Mouse (Mus musculus): ENCODE data around the gene Ap5b1.

Ap5b1 gene

DNA sequence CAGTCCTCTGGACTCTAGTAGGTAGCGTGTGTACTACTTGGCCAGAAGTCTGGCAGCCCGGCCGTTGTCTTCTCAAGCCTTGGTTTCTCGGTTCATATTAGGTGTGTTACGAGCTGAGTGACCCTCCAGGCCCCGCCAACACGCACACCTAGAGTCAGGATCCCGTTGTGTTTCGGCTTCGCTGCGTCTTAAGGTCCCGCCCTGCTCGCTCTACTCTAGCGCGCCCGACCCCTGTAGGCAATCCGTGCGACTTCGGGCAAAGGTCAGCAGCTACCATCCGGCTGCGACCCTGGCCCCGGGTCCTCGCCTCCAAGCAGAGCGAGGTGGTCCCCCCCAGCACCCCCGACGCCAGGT is 668 bp upstream of the Ap5b1 start:
- no peak for DNase-seq (ENCODE audit: low spot score)

DNA sequence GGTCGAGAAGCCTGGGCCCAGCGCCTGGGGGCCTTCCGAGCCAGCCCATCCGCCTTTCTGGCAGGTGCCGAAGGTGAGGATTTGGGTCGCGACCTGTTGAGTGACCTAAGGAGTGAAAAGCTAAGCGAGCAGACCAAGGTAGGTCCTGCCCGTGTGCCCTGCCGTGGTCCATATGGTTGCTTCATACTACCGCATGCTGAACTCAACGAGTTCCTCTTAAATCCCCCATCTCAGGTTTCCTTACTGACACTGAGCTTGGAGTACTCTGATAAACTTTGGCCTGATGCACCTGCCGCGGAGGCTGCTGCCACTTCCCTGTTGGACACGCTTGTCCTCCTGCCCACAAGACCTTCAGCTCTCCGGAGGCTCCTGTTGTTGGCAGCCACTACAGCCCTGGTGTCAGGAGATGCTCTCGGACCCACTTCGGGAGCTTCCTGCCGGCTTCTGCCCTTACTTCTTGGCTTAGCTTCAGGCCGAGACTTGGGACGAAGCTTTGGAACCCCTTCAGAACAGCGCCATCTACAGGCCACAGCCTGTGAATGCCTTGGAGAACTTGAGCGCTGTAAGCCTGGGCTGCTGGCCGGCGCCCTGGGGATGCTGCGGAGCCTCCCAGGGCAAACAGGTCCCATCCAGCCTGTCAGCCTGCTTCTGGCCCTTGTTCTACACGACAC is 780 bp downstream of the Ap5b1 start:
- DNase-seq (ENCODE audit: low spot score): peak; percentile 81

- DNase-seq (ENCODE audit: low spot score): no peak
Measured at GRCm38 (mm10) chr19:5569521-5569920, 1.7 kb downstream of the Ap5b1 start.

DNA sequence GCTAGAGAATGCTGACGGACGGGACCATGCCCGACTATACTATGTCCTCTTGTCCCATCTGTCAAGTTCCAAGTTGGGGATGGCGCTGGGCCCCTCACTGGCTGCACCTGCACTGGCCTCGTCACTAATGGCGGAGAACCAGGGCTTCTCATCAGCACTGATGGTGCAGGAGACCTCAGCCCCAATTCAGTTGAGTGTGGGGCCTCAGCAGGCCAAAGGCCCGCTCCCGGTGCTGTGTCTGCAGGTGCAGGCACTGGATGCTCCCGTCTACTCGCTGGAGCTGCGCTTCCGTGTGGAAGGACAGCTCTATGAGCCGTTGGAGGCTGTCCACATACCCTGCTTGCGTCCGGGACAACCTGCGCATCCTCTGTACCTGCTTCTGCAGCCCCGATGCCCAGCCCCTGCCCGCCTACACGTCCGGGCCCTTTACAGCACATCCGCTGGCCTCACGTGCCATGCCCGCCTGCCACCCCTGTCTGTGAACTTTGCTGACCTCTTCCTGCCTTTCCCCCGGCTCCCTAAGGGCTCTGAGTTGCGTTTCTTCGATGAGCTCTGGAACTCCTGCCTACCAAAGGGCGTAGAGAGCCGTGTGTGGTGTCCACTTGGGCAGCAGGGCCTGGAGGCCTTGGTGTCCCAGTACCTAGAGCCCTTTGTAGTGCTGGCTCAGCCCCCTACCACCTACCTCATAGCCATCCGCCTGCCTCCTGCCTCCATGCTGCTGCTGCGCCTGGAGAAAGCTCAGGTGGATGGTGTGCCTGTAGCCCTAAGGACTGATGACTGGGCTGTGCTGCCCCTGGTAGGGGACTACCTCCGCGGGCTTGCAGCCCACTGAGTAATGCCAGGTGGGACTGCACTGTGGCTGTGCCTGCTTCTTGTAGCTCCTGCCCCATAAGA is 2.8 kb downstream of the Ap5b1 start:
- no peak for DNase-seq (ENCODE audit: low spot score)

DNA sequence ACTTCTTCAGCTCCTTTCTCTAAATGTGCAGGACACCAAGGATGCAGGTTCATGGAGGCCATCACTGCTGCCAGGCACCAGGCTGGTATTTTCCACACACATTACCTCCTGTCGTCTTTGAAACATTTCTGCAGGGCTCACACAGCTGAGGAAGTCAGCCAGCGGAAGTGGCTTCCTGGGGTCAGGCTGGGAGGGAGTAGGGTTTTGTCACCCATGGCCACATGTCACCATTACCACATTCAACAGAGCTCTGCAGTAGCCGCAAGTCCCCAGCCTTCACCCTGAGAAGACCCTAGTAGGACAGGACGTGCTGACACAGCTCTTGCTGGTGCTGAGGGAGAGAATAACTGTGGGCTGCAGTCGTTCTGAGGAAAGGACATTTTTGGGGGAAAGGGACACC is 4.0 kb downstream of the Ap5b1 start:
- DNase-seq (ENCODE audit: low spot score): peak; percentile 31

GRCm38 (mm10) chr19:5572331-5573125 is 4.7 kb downstream of the Ap5b1 start:
- peak; percentile 69 for DNase-seq (ENCODE audit: low spot score)

GRCm38 (mm10) chr19:5575336-5575735 is 7.5 kb downstream of the Ap5b1 start:
- DNase-seq (ENCODE audit: low spot score): no peak

GRCm38 (mm10) chr19:5579971-5580370 is 12.1 kb downstream of the Ap5b1 start:
- no peak for DNase-seq (ENCODE audit: low spot score)

- no peak for DNase-seq (ENCODE audit: low spot score)
Measured at GRCm38 (mm10) chr19:5580776-5581175, 13.0 kb downstream of the Ap5b1 start.

DNA sequence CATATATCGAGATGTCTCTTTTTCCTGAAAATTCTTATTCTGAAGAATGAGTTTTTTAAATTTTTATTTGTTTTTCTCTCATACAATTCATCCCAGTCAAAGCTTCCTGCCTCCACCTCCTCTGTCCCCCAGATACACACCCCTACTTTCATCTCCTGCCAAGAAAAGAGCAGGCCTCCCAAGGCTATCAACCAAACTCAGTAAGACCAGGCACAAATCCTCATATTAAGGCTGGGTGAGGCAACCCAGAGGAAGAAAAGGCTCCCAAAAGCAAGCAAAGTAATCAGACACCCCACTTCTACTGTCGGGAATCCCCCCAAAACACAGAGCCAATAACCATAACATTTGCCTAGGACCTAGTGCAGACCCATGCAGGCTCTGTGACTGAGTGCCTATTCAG is 14.2 kb downstream of the Ap5b1 start:
- DNase-seq (ENCODE audit: low spot score): no peak

DNA sequence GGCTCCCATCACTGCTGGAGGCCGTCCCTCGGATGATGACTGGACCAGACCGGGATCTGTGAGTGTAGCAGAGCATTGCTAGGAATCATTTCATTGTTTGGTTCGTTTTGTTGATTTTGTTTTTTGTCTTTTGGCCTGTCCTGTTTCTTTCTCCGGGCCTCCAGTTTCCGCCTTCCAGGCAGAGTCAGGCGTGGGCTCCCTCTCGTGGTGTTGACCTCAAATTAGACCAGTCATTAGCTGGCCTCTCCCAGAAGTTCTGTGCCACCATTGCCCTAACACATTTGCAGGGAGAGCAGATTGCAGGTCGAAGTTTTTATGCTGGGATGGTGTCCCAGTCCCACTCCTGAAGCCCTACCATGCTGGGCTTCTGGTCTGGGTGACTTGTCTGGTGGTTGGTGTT is 21.3 kb downstream of the Ap5b1 start:
- DNase-seq (ENCODE audit: low spot score): no peak

- DNase-seq (ENCODE audit: low spot score): no peak
Measured at GRCm38 (mm10) chr19:5591888-5592287, 24.1 kb downstream of the Ap5b1 start.

GRCm38 (mm10) chr19:5599224-5599623 is 31.4 kb downstream of the Ap5b1 start:
- no peak for DNase-seq (ENCODE audit: low spot score)

DNA sequence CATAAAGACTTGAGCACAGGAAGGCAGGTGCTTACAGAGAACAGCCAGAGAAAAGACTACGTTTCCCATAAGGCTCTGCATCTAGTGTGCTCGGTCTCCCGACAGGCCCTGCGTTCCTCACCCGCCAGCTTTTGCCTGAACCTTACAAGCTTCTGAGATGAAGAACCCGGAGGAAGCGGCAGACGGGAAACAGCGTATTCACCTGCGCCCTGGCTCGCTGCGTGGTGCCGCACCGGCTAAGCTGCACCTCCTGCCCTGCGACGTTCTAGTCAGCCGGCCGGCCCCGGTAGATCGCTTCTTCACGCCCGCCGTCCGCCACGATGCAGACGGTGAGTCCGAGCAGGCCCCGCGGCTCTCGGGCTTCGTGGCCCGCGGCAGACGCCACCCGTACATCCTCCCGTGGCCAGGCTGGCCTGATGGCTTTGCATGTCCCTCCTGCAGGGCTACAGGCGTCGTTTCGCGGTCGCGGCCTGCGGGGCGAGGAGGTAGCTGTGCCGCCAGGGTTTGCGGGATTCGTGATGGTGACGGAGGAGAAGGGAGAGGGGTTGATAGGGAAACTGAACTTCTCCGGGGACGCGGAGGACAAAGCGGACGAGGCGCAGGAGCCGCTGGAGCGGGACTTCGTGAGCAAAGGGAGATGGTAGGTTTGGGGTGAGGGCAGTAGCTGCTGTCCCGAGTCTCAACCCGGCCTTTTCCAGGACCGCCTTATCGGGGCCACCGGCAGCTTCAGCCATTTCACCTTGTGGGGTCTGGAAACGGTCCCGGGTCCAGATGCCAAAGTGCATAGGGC is 34.1 kb downstream of the Ap5b1 start, which contains the start of gene Rnaseh2c:
Rnaseh2c (plus strand) TSS at position 122 of the 790 bp plus-strand sequence.
- peak; percentile 82 for DNase-seq (ENCODE audit: low spot score)

GRCm38 (mm10) chr19:5603664-5604063 is 35.8 kb downstream of the Ap5b1 start:
- DNase-seq (ENCODE audit: low spot score): no peak

DNA sequence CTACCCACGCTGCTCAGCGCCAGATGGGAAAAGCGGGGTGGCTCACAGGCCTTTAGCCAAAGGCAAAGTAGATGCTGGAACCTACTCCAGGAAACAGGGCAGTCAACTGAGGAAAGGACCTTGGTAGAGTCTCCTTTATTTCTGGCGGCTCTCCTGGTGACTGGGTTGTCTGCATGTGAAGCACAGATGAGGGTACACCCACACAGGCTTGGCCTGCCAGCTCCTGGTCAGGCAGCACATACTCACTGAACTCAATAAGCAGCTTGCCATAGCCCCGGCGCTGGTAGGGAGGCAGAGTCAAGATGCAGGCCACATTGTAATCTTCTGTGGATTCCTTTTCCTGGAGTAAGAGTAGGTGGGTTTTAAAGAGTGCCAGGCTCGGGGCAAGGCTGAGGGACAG is 37.3 kb downstream of the Ap5b1 start:
- no peak for DNase-seq (ENCODE audit: low spot score)

DNA sequence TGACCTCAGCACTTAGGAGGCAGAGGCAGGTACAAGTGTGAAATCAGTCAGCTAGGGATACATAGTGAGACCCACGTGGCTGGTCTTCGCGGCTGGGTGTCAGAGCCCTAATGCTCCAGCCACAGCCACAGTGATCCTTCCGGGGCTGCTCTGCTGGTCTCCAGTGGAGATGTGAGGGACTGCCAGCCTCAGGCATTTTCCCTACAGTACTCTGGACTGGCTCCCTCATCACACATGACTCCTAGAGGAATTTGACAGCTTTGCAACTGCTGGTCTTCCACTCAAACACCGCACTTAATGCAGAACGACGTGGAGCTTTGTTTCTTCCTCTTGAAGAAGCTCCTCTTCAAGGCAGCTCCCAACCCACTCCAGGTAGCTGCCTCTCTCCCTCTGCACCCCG is 38.4 kb downstream of the Ap5b1 start:
- no peak for DNase-seq (ENCODE audit: low spot score)

GRCm38 (mm10) chr19:5607705-5608410 is 40.0 kb downstream of the Ap5b1 start:
- DNase-seq (ENCODE audit: low spot score): no peak

- no peak for DNase-seq (ENCODE audit: low spot score)
Measured at GRCm38 (mm10) chr19:5608707-5609106, 40.9 kb downstream of the Ap5b1 start.

- no peak for DNase-seq (ENCODE audit: low spot score)
Measured at GRCm38 (mm10) chr19:5609171-5609546, 41.3 kb downstream of the Ap5b1 start.

All from layer of hippocampus, adult 11-12 months (tissue).